Mouse (Mus musculus) 3T3-L1 (cell line): Measurements from ENCODE around the gene Mknk2.
A peak's percentile ranks its signal among the peaks of the same experiment; 100 is the strongest.

Source experiments
- DNase-seq: peaks from one replicate; pipeline ENCODE4 v3.0.0-alpha.2; 2015; ENCODE audit warnings: low read depth, low spot score

The Mknk2 gene

DNA sequence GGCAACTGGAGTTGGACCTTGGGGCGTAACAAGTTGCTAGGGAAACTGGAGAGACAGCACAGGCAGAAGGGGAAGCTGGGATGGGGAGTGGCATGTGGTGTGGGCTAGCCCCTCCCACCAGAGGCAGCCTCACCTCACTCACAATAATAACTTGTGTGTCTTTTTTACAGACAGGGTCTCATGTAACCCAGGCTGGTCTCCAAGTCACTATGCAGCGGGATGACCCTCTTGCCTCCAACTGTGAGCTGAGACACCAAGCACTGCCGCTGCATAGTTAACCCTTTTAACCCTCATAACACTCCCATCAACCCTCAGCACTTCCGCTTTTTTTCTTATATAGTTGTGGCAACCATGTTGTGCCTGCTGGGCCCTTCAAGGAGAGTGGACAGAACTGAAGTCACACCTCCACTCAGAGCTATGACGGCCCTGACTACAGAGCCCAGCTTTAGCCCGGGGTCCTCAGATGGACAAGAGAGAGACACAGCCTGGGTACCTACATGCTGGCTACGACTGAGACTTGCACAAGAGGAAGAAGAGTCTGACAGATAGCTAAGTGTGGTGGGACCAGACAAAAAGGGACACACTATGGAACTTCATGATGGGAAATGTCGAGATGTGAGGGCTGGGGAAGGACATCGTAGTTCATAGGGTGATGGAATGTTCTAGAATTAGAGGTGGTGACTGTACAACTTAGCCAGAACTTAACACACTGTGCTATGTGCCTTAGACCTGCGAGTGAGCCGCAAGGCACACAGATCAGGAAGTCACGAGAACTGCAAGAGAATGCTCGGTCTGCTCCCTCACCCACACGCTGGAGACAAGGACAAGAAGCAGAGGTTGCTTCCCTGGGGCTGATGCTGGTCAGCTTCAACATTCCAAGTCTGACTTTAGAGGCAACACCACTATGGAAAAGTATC, 14.6 kb upstream of the Mknk2 start:
- no peak for DNase-seq

DNA sequence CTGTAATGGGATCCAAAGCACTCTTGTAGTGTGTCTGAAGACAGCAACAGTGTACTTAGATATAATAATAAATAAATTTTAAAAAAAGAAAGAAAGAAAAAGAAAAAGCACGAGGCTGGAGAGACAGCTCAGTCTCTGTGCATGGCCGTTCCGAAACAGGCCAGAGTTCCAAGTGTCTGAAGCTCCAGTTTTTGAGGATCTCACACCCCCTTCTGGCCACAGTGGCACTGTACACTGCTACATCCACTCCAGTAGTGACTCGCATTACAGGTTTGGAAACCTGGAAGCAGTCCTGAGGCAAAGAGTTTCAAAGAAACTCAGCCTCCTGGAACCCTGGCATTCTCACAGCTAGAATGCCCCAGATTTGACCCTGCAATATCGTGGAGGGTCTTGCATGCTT, 9.9 kb upstream of the Mknk2 start:
- peak; percentile 83 for DNase-seq

- no peak for DNase-seq
These were observed 8.7 kb upstream of the Mknk2 start for GRCm38 (mm10) chr10:80686617-80687016.

- no peak for DNase-seq
These were observed 7.1 kb upstream of the Mknk2 start for GRCm38 (mm10) chr10:80684984-80685383.

DNA sequence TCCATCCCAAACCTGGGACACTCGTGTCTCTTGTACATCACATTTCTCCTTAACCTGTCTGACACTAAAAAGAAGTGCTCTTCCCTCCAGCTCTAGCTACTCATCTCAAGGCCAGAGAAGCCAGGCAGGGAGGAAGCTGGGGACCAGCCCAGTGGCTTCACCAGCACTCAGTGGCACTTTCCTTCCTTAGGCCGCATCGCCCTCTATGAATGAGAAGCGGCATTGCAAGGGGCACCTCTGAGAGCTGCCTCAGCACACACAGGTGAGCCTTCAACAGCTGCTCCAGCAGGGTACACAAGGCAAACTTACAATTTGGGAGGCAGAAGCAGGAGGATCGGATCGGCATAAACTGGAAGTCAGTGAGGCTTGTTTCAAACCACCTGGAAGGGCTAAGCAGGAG, 6.3 kb upstream of the Mknk2 start:
- peak; percentile 71 for DNase-seq

DNA sequence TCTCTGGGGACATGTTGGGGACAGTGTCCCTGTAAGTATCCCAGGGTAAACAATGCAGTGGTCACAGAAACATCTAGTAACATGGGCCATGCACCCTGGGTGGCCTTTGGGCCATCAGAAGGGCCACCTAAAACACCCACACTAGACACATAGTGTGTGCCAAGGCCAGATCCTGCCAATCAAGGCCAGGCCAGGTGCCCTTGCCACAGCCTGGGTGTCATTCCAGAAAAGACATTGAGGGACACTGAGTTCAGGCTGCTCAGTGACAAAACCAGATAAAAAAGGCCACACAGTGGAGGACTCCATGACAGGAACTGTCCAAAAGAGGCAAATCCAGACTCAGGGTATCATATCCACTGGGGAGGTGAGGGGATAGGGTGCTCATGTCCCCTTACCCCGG, 5.7 kb upstream of the Mknk2 start:
- no peak for DNase-seq

DNA sequence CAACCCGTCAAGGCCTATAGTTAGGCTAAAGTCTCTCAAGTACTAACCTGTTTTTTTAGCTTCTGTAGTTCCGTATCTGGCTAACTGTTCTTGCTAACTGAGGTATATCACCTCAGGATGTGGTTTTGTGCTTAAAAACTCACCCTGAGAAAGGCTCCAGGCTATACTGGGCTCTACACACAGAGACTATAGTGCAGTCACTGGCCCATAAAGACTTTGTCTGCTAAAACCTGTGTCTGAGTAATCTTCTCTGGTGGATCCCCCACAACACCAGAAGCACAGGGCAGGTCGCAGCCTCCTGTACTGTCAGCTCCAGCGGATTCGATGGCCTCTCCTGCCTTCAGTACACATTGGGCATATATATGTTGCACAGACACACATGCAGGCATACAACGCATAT, 4.1 kb upstream of the Mknk2 start:
- DNase-seq: no peak

DNA sequence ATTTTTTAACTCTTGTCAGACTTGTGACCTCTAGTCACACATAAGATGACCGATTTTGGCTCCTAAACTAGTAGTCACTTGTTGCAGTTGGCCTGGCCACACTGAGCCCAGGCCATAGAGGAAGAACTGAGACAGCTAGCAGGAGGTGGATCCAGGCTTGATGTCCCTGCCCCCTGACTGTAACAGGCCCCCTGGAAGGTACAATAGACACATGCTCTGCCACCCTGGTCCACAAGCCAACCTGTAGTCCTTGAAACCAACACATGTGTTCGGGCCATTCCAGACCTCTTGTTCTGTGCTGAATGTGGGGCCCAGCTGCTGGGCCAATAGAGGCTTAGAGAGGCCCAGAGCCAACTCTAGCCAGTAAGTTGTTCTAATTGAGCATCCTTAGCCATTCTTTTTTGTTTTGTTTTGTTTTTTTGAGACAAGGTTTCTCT, 2.4 kb upstream of the Mknk2 start:
- no peak for DNase-seq

GRCm38 (mm10) chr10:80679556-80680259, 1.8 kb upstream of the Mknk2 start:
- peak; percentile 27 for DNase-seq

- peak; percentile 70 for DNase-seq
These were observed 877 bp upstream of the Mknk2 start for GRCm38 (mm10) chr10:80678601-80679377.

DNA sequence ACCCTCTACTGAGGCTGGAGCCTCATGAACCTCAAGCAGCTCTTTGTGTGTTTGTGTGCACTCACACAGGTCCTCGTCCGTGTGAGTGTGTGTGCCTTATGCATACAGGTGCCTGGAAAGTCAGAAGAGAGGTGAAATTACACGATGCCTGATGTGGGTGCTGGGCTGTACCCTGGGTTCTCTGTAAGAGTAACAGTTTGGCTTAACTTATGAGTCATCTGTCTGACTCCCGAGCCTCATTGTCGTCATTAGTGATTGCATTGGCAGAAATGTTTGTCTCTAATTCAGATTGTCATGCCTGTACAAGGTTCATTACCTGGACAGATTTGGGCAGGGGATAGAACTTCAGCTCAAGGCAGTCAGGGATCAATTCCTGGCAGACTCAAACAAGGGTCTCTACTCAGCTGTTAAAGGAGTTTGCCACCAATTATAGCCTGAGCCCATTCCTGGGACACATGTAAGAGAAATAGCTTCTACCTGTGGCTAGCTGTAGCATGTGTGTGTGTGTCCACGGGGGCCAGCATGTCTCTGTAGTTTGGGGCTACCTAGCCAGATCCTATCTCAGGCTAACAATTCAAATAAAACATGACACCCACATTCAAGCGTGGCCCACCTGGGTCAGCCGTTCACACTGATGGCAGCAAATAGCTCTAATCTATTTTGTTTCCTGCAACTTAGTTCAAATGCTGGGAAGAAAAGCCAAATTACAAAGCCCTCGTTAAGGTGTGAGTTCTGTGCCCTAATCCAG, 610 bp downstream of the Mknk2 start:
- peak; percentile 78 for DNase-seq

GRCm38 (mm10) chr10:80676198-80676928, 1.5 kb downstream of the Mknk2 start:
- DNase-seq: peak; percentile 99

GRCm38 (mm10) chr10:80675405-80676197, 2.3 kb downstream of the Mknk2 start:
- no peak for DNase-seq

- peak; percentile 50 for DNase-seq
These were observed 3.0 kb downstream of the Mknk2 start for GRCm38 (mm10) chr10:80674851-80675404.

GRCm38 (mm10) chr10:80674161-80674711, 3.7 kb downstream of the Mknk2 start:
- peak; percentile 73 for DNase-seq

DNA sequence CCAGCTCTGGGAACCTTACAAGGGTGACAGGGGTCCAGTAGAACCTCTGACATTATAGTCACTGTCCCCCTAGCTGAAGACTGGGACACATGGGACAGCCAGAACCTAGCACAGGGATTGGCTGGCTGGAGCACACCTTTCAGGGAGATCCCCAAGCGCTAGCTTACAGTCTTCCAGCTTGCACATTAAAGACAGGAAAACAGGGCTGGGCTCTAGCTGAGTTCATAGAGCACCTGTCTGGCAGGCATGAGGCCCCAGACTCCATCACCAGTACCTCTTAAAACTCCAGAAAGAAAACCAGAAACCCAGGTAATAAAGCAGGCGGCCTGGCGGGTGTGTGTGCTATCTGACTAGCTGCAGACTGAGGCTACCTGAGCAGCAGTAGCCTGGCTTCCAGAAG, 4.2 kb downstream of the Mknk2 start:
- no peak for DNase-seq

GRCm38 (mm10) chr10:80671936-80672690, 5.8 kb downstream of the Mknk2 start:
- no peak for DNase-seq

- DNase-seq: no peak
These were observed 6.7 kb downstream of the Mknk2 start for GRCm38 (mm10) chr10:80671251-80671650.
